Mouse (Mus musculus) gastrocnemius, postnatal 4 days (tissue): ENCODE measurements around the gene Enox2. TPM values are rescaled to one million over a fixed set of nuclear protein-coding genes. Genes with fewer than 3 reads are reported as not detected.
A peak's percentile ranks its signal among the peaks of the same experiment; 100 is the strongest.

ENCODE experiments used
- DNase-seq, 2 experiments: peaks; one replicate each; pipeline ENCODE4 v3.0.0; 2021 to 2022; ENCODE audit warnings: low spot score in 2 of 2, mixed read lengths in 2 of 2
- long read RNA-seq, 2 experiments: library from polyadenylated mRNA; stranded (forward); transcript quantifications; one replicate each; pipeline ENCODE4 v2.0.0; 2021
- total RNA-seq, 2 experiments: library from RNA; stranded (reverse); gene quantifications; 2 replicates each; pipeline ENCODE4 v1.2.3; 2021

Enox2 gene
- 10 to 100 TPM; 10.7 to 15.5 TPM for total RNA-seq
- long read RNA-seq, experiment 1, partial matches to known transcripts, result 0 of 9 reads
- long read RNA-seq, experiment 1, other reads (novel, unspliced or antisense), result 7 of 9 reads
- long read RNA-seq, experiment 2, partial matches to known transcripts, result 3 of 9 reads
- long read RNA-seq, experiment 2, other reads (novel, unspliced or antisense), result 4 of 9 reads

GRCm38 (mm10) chrX:49287700-49288563, at the start of gene Enox2:
Gene Enox2, minus strand, starts transcription at chrX:49288259.
- peak; percentile 37 to 63 for DNase-seq

GRCm38 (mm10) chrX:49309496-49309895, 21.4 kb upstream of the Enox2 start:
- DNase-seq, result no peak

GRCm38 (mm10) chrX:49306659-49307058, 18.6 kb upstream of the Enox2 start:
- DNase-seq, result no peak

- DNase-seq, result no peak
Observed at GRCm38 (mm10) chrX:49279918-49280586, 8.0 kb downstream of the Enox2 start.

GRCm38 (mm10) chrX:49273487-49274042, 14.5 kb downstream of the Enox2 start:
- peak in 1 of 2 experiments; percentile 8 for DNase-seq

- DNase-seq, result no peak
Observed at GRCm38 (mm10) chrX:49250816-49251215, 37.2 kb downstream of the Enox2 start.

- DNase-seq, result no peak
Observed at GRCm38 (mm10) chrX:49225792-49226426, 62.1 kb downstream of the Enox2 start.

- no peak for DNase-seq
Observed at GRCm38 (mm10) chrX:49216422-49216821, 71.6 kb downstream of the Enox2 start.

GRCm38 (mm10) chrX:49196386-49196785, 91.7 kb downstream of the Enox2 start:
- DNase-seq, result no peak

- no peak for DNase-seq
Observed at GRCm38 (mm10) chrX:49181136-49181535, 106.9 kb downstream of the Enox2 start.

- DNase-seq, result no peak
Observed at GRCm38 (mm10) chrX:49178670-49179069, 109.4 kb downstream of the Enox2 start.

- no peak for DNase-seq
Observed at GRCm38 (mm10) chrX:49154280-49154679, 133.8 kb downstream of the Enox2 start.

GRCm38 (mm10) chrX:49124774-49125429, 163.2 kb downstream of the Enox2 start:
- no peak for DNase-seq

GRCm38 (mm10) chrX:49116465-49116864, 171.6 kb downstream of the Enox2 start:
- DNase-seq, result no peak

- no peak for DNase-seq
Observed at GRCm38 (mm10) chrX:49112412-49112811, 175.6 kb downstream of the Enox2 start.

- peak in 1 of 2 experiments; percentile 7 for DNase-seq
Observed at GRCm38 (mm10) chrX:49100542-49100941, 187.5 kb downstream of the Enox2 start.

- no peak for DNase-seq
Observed at GRCm38 (mm10) chrX:49096249-49096648, 191.8 kb downstream of the Enox2 start.

GRCm38 (mm10) chrX:49075055-49075454, 213.0 kb downstream of the Enox2 start:
- DNase-seq, result no peak

GRCm38 (mm10) chrX:49073563-49073962, 214.5 kb downstream of the Enox2 start:
- no peak for DNase-seq

- DNase-seq, result no peak
Observed at GRCm38 (mm10) chrX:49045118-49045517, 242.9 kb downstream of the Enox2 start.

- no peak for DNase-seq
Observed at GRCm38 (mm10) chrX:49009746-49010145, 278.3 kb downstream of the Enox2 start.
